Mouse (Mus musculus): ENCODE measurements around the gene Kmt2a.
"Not testable (repeated sequence)": the region's sequence is repeated elsewhere in the genome, so short reads cannot be mapped to it uniquely, and the experiment has no call there.

Gene Kmt2a

DNA sequence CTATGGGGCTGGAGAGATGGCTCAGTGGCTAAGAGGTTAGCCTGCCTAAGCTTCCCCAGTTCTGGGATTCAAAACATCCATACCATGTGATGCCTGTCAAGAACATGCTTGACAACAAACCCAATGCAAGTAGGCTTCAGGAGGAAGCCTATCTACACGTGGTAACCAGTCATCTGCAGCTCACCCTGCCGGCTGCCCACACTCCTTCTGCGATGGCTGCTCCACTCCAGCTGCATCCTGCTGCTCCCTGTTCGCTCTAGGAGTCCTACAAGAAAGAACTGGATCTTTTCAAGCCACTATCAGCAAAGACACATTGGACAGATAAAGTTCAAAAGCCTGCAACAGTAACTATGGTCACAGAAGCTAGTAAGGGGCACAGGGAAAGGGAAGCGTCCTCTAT, 63.6 kb downstream of the Kmt2a start:
- no peak for DNase-seq (ENCODE audit: low read depth)

DNA sequence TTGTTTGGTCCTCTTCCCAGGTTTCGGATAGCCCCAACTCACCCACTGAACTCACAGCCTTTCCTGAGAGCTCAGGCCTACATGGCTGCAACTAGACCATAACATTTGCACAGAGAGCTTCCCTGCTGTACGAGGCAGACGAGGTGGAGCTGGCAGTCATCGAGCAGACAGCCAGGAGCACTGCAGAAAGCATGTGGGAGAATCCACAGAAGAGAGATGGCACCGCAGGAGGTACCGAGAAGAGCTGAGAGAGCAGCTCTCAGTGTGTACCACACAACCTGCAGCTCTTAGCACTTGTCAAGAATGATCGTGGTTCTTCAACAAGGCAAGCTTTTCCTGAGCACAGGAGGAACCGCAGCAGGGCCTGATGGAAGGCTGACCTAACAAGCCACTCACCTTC, 66.9 kb downstream of the Kmt2a start:
- DNase-seq (ENCODE audit: low read depth), result no peak

DNA sequence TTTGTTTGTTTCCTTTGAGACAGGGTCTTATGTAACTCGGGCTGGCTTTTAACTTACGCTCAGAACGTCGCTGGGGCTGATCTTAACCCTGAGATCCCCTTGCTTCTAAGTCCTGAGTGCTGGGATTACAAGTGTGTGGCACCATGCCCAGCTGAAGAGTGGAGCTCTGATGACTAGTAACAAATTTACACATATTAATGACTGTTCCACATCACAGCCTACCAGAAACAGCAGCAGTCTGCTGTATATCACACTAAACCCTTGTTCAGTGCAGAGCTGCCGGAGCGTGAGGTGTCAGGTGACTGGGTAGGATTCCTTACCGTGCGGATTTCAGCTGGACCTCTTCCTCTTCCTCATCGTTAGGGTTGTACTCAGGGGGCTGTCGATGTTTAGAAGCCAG, 70.8 kb downstream of the Kmt2a start:
- no peak for DNase-seq (ENCODE audit: low read depth)

DNA sequence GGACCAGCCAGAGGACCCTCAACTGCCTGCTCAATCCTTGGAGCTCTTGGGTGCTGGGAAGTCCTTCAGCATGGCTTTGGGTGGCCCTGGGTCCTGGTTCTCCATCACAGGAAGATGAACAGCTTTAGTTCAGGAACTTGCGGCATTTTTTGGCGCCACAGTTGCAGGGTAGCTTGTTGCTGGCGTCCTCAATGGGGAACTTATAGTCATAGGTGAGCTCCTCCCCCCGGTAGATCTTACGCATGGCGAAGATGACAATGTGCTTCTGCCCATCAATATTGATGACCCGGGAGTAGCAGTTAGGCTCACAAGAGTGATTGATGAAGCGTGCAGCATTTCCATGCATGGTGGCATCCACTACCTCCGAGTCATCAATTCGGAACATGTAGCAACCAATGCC, 73.3 kb downstream of the Kmt2a start:
- no peak for DNase-seq (ENCODE audit: low read depth)

DNA sequence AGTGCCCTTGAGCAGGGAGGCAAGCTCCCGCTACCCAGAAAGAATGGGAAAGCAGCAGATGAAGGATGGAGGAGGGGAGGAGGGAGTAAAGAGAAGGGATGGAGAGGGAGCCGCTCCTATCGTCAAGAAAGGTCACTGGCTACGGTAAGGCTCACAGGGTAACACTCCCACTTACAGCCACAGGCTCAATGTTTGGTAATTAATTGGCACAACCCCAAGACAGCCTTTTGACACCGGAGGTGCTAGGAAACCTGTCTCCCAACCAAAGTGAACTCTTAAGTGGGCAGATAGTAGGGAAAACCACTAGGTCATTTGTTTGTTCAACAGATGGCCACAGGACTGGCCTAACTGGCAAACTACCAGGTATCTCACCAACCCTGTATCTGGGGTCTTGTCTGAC, 74.0 kb downstream of the Kmt2a start:
- no peak for DNase-seq (ENCODE audit: low read depth)

DNA sequence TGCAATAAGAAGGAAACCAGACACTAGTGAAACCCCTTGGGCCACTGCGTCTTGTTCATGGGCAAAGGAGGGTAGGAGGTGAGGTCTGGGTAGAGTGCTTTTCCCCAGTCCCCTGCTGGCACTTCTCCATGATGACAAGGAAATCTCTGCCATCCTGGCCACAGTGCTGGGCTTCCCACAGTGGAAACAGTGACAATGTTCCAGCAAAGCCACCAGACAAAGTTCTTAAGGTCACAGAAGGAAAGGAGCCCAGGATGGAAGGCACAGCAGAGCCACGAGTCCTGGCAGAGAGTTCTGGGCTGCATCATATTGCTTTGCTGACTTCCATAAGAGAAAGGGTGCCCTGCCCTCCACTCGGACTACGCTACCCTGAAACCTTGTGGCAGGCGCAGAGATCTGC, 75.6 kb downstream of the Kmt2a start:
- no peak for DNase-seq (ENCODE audit: low read depth)

DNA sequence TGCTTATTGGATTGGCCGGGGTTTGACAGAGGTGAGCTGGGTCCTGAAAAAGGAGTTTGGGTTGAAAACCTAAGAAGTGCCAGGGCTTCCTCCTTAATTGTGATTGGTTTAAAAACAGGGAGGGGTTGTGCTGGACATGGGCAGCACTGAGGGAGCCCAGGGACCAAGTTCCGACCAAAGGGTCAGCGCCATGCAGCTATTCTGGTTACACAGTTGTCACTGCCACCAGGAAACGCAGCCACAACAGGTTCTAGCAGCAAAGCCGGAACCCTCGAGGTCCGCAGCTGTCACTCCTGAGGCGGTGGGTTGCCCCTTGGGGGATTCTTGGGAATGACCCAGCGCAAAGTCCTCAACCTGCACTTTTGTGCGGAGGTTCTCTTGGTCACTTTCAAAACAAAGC, 76.4 kb downstream of the Kmt2a start:
- no peak for DNase-seq (ENCODE audit: low read depth)

DNA sequence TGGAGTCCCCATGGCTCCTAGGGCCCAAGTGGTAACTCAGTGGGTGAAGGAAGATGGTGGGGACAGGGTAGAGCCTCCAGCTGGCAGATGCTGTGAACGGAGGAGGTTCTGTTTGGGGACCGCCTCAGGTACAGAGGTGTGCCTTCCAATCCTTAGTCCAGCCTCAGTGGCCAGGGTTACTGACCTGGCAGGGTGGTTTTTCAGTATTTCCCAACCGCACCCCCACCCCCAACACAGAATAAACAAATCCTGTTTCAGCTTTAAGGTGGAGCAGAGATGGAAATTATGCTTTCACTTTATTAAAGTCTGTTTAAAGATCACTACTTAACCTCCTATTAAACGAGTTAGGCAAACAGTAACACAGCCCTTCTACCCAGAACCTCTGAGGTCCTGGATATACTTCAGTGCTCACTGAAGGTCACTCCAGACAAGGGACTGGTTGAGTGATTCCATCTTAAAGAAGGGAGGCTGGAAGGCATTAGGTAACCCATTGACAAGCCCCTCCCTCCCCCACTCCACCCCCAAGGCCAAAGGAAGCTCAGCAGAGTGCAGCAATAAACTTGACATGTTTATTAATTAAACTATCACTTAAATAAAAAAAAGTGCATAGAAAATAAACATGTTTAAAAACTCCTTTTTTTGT, 78.2 kb downstream of the Kmt2a start, which contains the start of gene Ttc36:
Ttc36 (minus strand) TSS at position 265 of the 643 bp plus-strand sequence.
- DNase-seq (ENCODE audit: low read depth), result no peak

DNA sequence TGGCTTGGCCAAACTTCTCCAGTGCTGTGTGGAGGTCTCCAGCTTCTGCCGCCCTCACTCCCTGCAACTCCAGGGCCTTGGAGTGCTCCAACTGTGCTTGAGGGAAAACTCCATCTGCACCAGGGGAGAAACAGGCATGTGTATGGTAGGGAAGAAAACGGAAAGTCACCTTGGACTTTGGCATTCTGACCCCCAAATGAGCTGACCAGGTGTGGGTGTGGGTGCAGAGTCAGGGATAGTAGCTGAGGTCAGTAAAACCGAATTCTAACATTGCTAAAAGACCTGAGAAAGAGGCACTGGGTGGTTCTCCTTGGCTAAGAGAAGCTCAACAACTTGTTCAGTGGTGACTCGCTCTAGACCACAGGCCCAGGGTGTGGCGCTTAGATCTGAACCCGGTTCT, 79.4 kb downstream of the Kmt2a start:
- no peak for DNase-seq (ENCODE audit: low read depth)

DNA sequence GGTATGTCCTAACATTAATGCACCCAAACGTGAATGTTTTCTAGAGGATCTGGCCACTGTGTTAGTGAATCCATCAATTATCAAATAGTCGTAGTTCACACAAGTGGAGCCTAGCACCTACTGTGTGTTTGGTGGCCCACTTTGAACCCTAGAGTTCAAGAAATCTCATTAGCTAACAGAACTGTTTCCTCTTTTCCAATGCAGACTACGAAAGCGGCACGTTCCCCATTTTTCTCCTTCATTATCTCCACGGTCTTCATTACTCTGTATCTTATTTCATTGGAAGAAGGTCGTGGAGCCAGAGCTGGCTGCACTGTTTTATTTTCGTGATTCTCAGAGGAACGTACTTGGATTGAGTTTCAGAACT, 81.2 kb downstream of the Kmt2a start:
- no peak for DNase-seq (ENCODE audit: low read depth)

DNA sequence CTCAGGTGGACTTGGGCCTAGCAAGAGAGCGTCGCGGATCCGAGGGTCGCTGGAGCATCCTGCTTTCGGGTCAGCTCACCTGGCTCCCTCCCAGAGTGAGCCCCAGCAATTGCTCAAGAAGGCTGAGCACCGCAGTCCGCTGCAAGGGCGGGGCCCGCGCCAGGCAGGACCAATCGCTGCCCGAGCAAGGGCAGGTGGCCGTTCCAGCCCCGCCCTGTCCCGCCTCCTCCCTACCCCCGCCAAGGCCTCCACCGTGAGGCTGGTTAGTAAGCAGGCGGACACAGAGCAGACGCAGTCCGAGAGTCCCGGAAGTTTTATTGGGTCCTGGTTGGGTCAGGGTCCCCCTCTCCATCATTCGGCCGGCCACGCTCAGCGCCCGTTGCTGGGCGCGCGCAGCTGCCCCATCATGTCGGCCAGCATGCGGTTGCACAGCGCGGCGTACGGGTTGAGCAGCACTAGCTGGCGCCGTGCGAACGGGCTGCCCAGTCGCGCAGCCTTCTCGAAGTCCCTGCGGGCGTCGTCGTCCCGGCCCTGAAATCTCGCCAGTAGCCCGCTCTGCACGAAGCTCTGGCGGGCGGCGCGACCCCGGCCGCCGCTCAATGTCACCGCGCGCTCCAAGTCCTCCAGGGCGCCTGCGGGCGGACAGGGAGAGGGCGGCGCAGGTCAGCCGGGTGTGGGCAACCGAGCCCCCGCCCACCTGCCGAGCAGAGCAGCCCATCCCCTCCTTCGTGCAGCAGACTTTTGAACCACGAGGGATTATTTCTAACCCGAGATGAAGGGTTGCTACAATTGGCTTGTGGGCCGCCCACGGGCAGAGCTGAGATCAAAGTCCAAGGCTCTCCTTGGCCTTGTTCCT, 81.8 kb downstream of the Kmt2a start, which contains the start of gene Tmem25:
Tmem25 (minus strand) TSS at position 206 of the 856 bp plus-strand sequence.
- DNase-seq (ENCODE audit: low read depth), result peak; percentile 39

DNA sequence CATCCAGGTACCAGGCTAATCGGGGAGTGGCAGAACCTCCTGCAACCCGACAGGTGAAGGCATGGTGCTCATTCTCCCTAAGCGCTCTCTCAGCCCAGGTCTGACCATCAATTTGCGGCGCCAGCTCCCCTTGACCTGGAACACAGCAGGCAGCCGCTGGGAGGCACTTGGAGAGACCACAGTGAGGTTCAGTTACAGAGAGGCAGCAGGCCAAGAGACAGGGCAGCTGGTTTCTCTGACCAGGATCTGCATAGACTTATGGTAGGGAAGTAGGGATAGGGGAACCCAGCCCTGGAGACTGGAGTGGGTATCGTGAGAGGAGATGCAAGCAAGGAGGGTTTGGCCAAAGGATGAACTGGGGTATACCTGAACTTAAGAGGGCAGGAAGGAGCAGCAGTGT, 82.8 kb downstream of the Kmt2a start:
- no peak for DNase-seq (ENCODE audit: low read depth)

DNA sequence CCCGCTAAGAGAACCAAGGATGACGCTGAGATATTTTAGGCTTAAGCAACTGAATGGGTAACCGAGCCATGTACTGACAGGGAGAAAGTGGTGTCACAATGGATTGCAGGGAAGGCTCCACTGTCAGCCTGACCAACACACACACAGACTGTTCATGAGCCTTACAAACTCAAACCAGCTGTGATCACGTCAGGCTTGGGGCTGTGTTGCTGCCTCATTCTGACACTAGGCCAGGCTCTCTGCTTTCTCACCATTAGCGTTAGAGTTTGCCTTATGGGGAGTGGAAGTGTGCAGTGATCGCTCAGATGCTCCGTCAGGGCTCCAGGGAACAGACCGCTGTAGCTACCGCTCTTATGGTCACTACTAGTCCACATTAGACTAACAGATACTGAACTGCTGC, 88.3 kb downstream of the Kmt2a start:
- DNase-seq (ENCODE audit: low read depth), result no peak

DNA sequence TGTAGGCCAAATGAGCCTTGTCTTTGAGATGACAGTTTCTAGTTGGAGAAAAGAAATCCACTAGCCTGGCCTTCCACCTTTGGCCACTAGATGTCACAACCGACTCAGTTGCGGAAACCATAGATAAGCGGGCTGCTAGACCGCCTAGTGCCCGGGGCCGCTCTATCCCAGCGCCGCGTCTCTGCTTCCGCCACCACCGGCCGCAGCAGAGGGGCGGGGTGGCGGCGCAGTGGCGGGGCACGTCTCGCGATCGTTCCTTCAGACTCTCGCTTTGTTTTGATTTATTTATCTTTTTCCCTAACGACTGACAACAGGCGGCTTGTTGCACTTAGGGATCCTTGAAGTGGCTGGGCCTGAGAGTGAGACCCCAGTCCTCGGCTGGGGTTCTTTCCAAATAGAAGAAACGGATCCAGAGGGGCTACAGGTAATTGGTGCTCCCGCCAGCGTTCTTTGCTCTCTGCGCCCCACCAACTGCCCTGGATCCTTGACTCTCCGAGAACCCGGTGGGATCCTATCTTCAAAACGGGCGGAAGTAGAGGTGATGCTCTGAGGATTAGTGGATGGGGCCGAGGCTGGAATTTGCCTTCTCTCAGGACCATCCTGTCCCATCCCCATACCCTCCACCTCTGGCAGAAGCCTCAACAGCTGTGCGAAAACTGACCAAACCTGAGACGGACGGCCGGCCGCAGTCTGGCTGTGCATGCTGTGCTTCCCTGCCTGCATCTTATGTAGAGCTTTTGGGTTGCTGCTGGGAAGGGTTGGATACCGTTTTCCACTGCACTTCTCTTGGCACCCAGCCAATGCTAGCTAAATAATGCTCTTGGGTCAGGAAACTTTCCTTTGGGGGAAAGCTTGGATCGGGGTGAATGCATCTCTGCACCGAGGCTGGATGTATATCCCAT, 108.1 kb downstream of the Kmt2a start:
- peak; percentile 91 for DNase-seq (ENCODE audit: low read depth)

DNA sequence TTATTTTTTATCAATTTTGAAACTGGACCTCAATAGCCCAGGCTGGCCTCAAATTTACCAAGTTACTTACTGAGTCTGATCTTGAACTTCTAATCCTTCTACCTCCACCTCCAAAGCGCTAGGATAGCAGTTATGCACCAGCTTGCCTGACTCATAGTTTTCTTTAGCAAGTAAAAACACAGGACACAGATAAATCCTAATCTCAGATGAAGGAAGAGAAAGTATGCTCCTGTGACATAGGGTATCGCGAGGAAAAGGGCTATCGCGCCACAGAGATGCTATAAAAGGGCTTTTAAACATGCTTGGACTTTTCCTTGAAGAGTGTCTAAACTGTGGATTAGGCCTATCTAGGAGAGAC, 108.7 kb downstream of the Kmt2a start:
- no peak for DNase-seq (ENCODE audit: low read depth)

DNA sequence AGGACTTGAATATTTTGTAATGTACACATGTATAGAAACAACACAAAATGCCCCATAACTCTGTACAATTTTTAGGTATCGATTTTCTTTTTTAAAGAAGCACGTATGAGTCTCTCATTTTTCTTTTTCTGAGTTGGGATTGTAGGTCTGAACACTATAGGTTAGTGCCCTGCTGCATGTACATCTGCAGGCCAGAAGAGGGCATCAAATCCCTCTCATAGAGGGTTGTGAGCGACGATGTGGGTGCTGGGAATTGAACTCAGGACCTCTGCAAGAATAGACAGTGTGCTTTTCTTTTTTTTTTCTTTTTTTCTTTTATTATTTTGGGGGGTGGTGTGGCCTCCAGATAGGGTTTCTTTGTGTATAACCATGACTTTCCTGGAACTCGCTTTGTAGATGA, 109.7 kb downstream of the Kmt2a start:
- no peak for DNase-seq (ENCODE audit: low read depth)

DNA sequence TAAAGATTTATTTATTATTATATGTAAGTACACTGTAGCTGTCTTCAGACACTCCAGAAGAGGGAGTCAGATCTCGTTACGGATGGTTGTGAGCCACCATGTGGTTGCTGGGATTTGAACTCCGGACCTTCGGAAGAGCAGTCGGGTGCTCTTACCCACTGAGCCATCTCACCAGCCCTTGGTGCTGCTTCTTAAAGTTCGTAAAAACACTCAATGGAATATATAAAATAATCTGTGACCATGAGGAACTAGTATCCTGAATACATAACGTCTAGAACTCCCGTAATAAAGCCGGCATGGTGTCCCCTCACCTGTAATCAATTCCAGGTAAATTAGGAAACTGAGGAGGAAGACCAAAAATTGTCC, 113.1 kb downstream of the Kmt2a start:
- not testable (repeated sequence) for DNase-seq (ENCODE audit: low read depth)

DNA sequence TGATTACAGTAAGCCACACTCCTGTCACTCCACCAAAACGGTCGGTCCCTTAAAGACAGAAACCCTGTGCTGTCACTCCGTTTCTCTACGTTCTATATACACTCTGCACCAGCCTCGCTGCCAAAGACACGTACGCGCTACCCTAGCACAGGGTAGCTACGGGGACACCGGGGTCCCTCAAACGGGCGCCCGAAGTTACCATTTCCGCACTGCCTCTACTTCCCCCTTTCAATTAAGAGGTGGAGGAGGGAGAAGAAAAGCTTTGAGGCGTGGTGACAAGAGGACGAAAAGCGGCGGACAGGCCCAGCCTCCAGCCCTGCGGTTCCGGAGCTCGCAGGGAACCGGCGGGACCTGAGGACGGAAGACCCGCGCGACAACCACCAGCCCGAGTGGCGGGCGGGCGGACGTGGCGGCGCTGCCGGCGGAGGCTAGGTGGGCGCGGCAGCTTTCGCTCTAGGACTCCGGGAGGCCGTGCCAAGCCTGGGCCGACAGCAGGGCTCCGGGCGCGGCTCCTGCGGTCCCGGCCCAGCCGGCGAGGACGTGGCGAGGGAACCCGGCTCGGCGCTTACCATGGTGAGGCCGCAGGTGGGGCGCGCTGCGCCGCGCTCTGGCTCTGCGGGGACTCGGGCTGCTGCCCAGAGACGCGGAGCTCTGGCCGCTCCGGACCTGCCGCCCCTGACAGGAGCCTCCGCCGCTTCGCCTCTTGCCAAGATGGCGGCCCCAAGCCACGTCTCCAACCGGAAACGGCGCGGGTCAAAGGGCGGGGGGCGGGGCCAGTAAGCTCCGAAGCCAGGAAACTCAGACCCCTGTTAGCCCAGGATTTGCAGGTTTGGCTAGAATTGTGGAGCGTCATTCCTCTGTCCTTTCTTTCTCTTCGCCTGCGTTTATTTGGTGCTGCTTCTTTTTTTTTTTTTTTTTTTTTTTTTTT, 113.7 kb downstream of the Kmt2a start, which contains the start of the genes Arcn1 and Ift46:
Arcn1 (minus strand) TSS at position 745 of the 928 bp plus-strand sequence.
Ift46 (plus strand) TSS at position 808 of the 928 bp plus-strand sequence.
- DNase-seq (ENCODE audit: low read depth), result peak; percentile 57

DNA sequence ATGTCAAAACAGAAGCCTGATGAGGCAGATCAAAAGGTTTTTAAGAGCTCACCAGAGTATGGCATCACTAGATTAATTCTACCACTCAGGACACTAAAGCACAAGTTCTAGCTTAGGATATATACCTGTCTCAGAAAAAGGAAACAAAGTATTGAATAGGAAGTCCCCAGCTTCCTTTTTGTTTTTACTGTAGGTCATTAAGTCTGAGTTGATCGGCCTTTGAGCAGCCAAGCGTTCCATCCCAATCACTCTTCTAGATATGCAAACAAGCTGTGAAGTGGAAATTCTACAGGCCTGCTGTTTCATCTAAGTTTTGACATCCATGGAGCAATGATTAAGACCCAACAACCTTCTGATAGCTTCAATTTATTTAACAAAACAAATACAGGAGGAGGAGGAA, 120.2 kb downstream of the Kmt2a start:
- DNase-seq (ENCODE audit: low read depth), result no peak
